Mouse (Mus musculus): ENCODE results near the gene Slc24a3. TPM values are rescaled to one million over a fixed set of nuclear protein-coding genes. Genes with fewer than 3 reads are reported as not detected.

The Slc24a3 gene
- polyA plus RNA-seq, 2 experiments = 0.58 TPM

DNA sequence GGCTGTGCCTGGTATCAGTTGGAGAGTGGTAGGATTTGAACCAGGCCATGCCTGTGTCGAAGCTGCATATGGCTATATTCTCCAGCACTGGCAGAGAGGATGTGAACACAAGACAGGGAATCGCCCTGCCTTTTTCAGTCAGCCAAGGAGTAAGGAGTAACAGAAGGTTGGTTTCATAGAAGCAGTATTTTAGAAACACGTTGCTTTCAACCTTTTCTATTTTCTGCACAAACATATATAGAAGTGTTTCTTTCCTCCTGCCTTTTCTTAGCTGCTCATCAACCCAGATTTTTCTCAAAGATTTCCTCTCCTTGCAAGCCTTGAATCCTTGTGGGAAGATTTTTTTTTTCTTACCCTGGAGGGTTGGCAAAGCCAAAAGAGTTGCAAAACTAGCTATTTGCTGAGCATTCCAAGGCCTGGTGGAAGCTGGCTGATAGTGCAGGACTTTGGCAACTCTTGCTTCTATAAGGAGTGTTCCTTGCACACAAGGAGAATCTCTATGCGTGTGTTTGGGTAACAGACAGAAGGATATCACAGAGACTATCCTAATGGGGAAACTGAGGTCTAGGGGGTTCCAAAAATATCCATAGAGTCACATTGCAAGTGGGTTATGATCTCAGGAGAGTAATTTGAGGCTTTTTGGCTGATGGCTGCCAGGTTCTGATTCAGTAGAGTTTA, 5.6 kb downstream of the Slc24a3 start:
- H3K36me3 ChIP-seq (replicated peaks; ENCODE audit: control insufficient read depth, insufficient read depth, low read depth) = no peaks in the 10 kb centered on the region
- ATAC-seq (ENCODE audit: insufficient read depth) (no peak), DNase-seq (ENCODE audit: low read depth in 3 of 3, low spot score in 3 of 3) (no peak)
- peaks cover 0 to 7% of the 10 kb centered on the region in 2 experiments; a peak in 2 of 4 replicates for H3K4me1 ChIP-seq (replicated peaks; ENCODE audit: control insufficient read depth in 2 of 2, insufficient read depth in 2 of 2, low read length in 1 of 2)
- no peak overlapping the region for H3K4me2 ChIP-seq (ENCODE audit: low read depth)
- H3K9ac ChIP-seq (replicated peaks) = no peak overlapping the region
- no peak overlapping the region for H3K27ac ChIP-seq
- 57% methylated on average over 4 of the region's 4 CpGs for WGBS (ENCODE audit: insufficient replicate concordance)
- no peak overlapping the region for H3K4me3 ChIP-seq (ENCODE audit: insufficient read depth in 1 of 2, low read depth in 2 of 2, low read length in 2 of 2)
- H3K27me3 ChIP-seq (ENCODE audit: control insufficient read depth, insufficient read depth, low read length) = no peaks in the 10 kb centered on the region
- TF ChIP-seq EP300 (IDR thresholded peaks at IDR 0.05; ENCODE audit: low read depth) (no peak), CTCF (IDR thresholded peaks at IDR 0.05; ENCODE audit: low read depth) (no peak)
- no peaks in the 10 kb centered on the region for H3K9me3 ChIP-seq (ENCODE audit: control insufficient read depth, low read length)

DNA sequence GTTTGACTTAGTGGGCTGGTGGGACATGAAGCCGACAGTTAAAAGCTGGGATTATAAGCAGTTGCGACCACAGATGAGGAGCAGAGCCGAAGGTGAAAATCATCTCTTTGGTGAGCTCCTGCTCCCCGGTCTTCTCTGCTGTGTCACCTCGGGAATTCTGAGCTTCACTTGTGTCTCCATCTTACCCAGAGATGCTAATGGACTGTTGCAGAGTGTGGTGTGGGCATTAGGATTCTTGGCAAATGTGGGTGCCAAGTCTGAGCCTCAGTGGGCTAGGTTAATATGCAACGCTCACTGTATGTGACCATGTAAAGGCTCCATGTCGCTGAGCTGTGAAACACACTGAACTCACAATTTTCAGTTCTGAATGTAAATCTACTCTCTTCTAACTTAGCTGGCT, 7.5 kb downstream of the Slc24a3 start:
- TF ChIP-seq CTCF (IDR thresholded peaks at IDR 0.05; ENCODE audit: low read depth) = no peak
- TF ChIP-seq EP300 (IDR thresholded peaks at IDR 0.05; ENCODE audit: low read depth) = no peak

DNA sequence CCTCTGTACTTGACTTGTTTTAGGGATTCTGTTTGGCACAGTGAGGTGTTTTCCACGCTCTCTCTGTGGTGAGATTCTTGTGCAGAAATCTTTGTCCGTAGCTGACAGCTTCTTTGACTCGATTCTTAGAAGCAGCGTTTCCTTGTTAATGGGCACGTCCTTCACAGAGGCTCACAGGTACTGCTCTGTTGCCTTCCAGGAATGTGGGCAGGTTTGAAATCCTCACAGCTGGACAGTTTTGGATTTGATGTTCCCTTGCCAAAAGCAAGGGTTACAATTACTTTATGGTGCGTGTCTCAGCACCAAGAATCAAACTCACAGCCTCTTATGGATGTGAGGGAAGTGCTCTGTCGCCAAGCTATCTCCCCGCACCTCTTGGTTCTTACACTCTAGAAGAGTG, 14.9 kb downstream of the Slc24a3 start:
- H3K27ac ChIP-seq = no peak overlapping the region
- DNase-seq (ENCODE audit: low read depth in 3 of 3, low spot score in 3 of 3) (no peak), ATAC-seq (ENCODE audit: insufficient read depth) (no peak)
- H3K4me3 ChIP-seq (ENCODE audit: insufficient read depth in 1 of 2, low read depth in 2 of 2, low read length in 2 of 2) = no peak overlapping the region
- H3K27me3 ChIP-seq (ENCODE audit: control insufficient read depth, insufficient read depth, low read length) = no peaks in the 10 kb centered on the region
- no peaks in the 10 kb centered on the region for H3K36me3 ChIP-seq (replicated peaks; ENCODE audit: control insufficient read depth, insufficient read depth, low read depth)
- TF ChIP-seq EP300 (IDR thresholded peaks at IDR 0.05; ENCODE audit: low read depth) = no peak
- no peak for TF ChIP-seq CTCF (IDR thresholded peaks at IDR 0.05; ENCODE audit: low read depth)
- H3K4me2 ChIP-seq (ENCODE audit: low read depth) = no peak overlapping the region
- no peaks in the 10 kb centered on the region for H3K4me1 ChIP-seq (replicated peaks; ENCODE audit: control insufficient read depth in 2 of 2, insufficient read depth in 2 of 2, low read length in 1 of 2)
- no peaks in the 10 kb centered on the region for H3K9me3 ChIP-seq (ENCODE audit: control insufficient read depth, low read length)
- 66% methylated on average over 8 of the region's 8 CpGs for WGBS (ENCODE audit: insufficient replicate concordance)
- H3K9ac ChIP-seq (replicated peaks) = no peak overlapping the region

More for the DNA sequence above, 7.5 kb downstream of the Slc24a3 start:
- H3K4me3 ChIP-seq (ENCODE audit: insufficient read depth in 1 of 2, low read depth in 2 of 2, low read length in 2 of 2) = no peak overlapping the region
- 72% methylated on average over 7 of the region's 7 CpGs for WGBS (ENCODE audit: insufficient replicate concordance)
- H3K27ac ChIP-seq = no peak overlapping the region
- H3K4me2 ChIP-seq (ENCODE audit: low read depth) = no peak overlapping the region
- ATAC-seq (ENCODE audit: insufficient read depth) (no peak), DNase-seq (ENCODE audit: low read depth in 3 of 3, low spot score in 3 of 3) (no peak)
- H3K9ac ChIP-seq (replicated peaks) = no peak overlapping the region
- H3K9me3 ChIP-seq (ENCODE audit: control insufficient read depth, low read length) = no peaks in the 10 kb centered on the region
- peaks cover 0 to 2% of the 10 kb centered on the region in 2 experiments; a peak in 1 of 4 replicates for H3K4me1 ChIP-seq (replicated peaks; ENCODE audit: control insufficient read depth in 2 of 2, insufficient read depth in 2 of 2, low read length in 1 of 2)
- no peaks in the 10 kb centered on the region for H3K27me3 ChIP-seq (ENCODE audit: control insufficient read depth, insufficient read depth, low read length)
- H3K36me3 ChIP-seq (replicated peaks; ENCODE audit: control insufficient read depth, insufficient read depth, low read depth) = no peaks in the 10 kb centered on the region

DNA sequence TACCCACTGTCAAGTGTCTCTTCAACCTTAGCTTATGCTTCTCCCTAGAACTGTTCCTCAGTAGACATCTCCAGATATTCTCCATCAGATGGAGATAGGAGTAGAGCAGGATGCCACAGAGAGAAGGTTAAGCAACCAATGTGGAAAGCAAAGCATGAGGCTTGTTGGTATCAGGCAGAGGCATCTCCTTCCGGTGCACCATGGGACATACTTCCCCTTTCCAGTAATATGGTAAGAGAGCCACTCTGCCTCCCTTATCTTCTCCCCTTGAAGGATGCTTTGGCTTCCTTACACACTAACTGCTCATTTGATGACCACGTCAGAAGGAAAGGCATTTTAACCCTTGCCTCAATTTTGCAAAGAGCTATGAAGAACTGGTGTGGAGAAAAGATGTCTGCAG, 21.3 kb downstream of the Slc24a3 start:
- TF ChIP-seq EP300 (IDR thresholded peaks at IDR 0.05; ENCODE audit: low read depth) (no peak), CTCF (IDR thresholded peaks at IDR 0.05; ENCODE audit: low read depth) (no peak)
- no peaks in the 10 kb centered on the region for H3K27me3 ChIP-seq (ENCODE audit: control insufficient read depth, insufficient read depth, low read length)
- no peak overlapping the region for H3K4me3 ChIP-seq (ENCODE audit: insufficient read depth in 1 of 2, low read depth in 2 of 2, low read length in 2 of 2)
- peaks cover 0 to 7% of the 10 kb centered on the region in 2 experiments; a peak in 2 of 4 replicates for H3K4me1 ChIP-seq (replicated peaks; ENCODE audit: control insufficient read depth in 2 of 2, insufficient read depth in 2 of 2, low read length in 1 of 2)
- no peak for DNase-seq (ENCODE audit: low read depth in 3 of 3, low spot score in 3 of 3)
- ATAC-seq (ENCODE audit: insufficient read depth) = no peak
- H3K27ac ChIP-seq = no peak overlapping the region
- no peak overlapping the region for H3K9ac ChIP-seq (replicated peaks)
- 2% methylated on average over 2 of the region's 2 CpGs for WGBS (ENCODE audit: insufficient replicate concordance)
- no peaks in the 10 kb centered on the region for H3K36me3 ChIP-seq (replicated peaks; ENCODE audit: control insufficient read depth, insufficient read depth, low read depth)
- H3K9me3 ChIP-seq (ENCODE audit: control insufficient read depth, low read length) = no peaks in the 10 kb centered on the region
- H3K4me2 ChIP-seq (ENCODE audit: low read depth) = no peak overlapping the region

DNA sequence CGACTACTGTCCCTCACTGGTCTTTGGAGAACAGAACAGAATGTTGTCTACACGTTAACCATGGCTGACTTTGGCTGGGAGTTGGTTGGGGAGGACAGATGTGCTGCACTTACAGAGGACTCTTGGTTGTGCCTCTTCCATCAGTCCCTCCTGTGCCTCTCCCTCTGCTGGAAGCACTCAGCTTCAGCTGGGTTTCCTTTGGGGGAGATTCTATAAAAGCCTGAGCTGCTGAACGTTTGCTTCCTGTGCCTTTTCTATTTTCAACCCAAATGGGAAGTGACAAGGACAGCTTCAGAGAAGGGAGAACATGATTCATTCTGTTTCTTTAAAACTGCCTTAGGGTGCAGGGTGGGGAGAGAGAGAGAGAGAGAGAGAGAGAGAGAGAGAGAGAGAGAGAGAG, 28.5 kb downstream of the Slc24a3 start:
- ATAC-seq (ENCODE audit: insufficient read depth) = no peak
- no peak for DNase-seq (ENCODE audit: low read depth in 3 of 3, low spot score in 3 of 3)
- 30% methylated on average over 3 of the region's 3 CpGs for WGBS (ENCODE audit: insufficient replicate concordance)
- H3K4me3 ChIP-seq (ENCODE audit: insufficient read depth in 1 of 2, low read depth in 2 of 2, low read length in 2 of 2) = no peak overlapping the region
- no peaks in the 10 kb centered on the region for H3K9me3 ChIP-seq (ENCODE audit: control insufficient read depth, low read length)
- no peak for TF ChIP-seq EP300 (IDR thresholded peaks at IDR 0.05; ENCODE audit: low read depth)
- TF ChIP-seq CTCF (IDR thresholded peaks at IDR 0.05; ENCODE audit: low read depth) = no peak
- H3K4me1 ChIP-seq (replicated peaks; ENCODE audit: control insufficient read depth in 2 of 2, insufficient read depth in 2 of 2, low read length in 1 of 2) = peaks cover 0 to 9% of the 10 kb centered on the region in 2 experiments; a peak in 2 of 4 replicates
- H3K27me3 ChIP-seq (ENCODE audit: control insufficient read depth, insufficient read depth, low read length) = no peaks in the 10 kb centered on the region
- H3K9ac ChIP-seq (replicated peaks) = no peak overlapping the region
- H3K27ac ChIP-seq = no peak overlapping the region
- no peak overlapping the region for H3K4me2 ChIP-seq (ENCODE audit: low read depth)
- no peaks in the 10 kb centered on the region for H3K36me3 ChIP-seq (replicated peaks; ENCODE audit: control insufficient read depth, insufficient read depth, low read depth)

Data from liver, embryonic 14.5 days (tissue).